Mouse (Mus musculus) heart, embryonic 13.5 days (tissue): Measurements from ENCODE around the gene Itgae. TPM values are rescaled to one million over a fixed set of nuclear protein-coding genes. Genes with fewer than 3 reads are reported as not detected.
A peak's percentile ranks its signal among the peaks of the same experiment; 100 is the strongest.

Source experiments
- ATAC-seq: fragments of 200-750 bp; cut with Nextera tagmentation; 2 replicates; pipeline ENCODE4 v1.8.0; 2017; ENCODE audit warnings: moderate TSS enrichment; ENCODE audit not compliant: insufficient number of reproducible peaks, low FRiP score, low TSS enrichment; ENCODE audit errors: extremely low read depth
- H3K27ac ChIP-seq: fragments of 300-500 bp; sonication (generic); replicated peaks from 2 replicates; pipeline ENCODE4 v1.5.1; 2015; ENCODE audit warnings: moderate library complexity, mild to moderate bottlenecking, inconsistent platforms
- H3K27me3 ChIP-seq: fragments of 300-500 bp; sonication (generic); replicated peaks from 2 replicates; pipeline ENCODE4 v1.6.1; 2015; ENCODE audit warnings: mild to moderate bottlenecking, inconsistent platforms
- H3K36me3 ChIP-seq: fragments of 300-500 bp; sonication (generic); 2 replicates; pipeline ENCODE4 v1.6.1; 2015; ENCODE audit warnings: mild to moderate bottlenecking, inconsistent platforms
- H3K4me1 ChIP-seq: fragments of 300-500 bp; sonication (generic); 2 replicates; pipeline ENCODE4 v1.6.1; 2015; ENCODE audit warnings: inconsistent platforms
- H3K4me2 ChIP-seq: fragments of 300-500 bp; sonication (generic); 2 replicates; pipeline ENCODE4 v1.6.1; 2015; ENCODE audit warnings: inconsistent platforms, mild to moderate bottlenecking, moderate library complexity
- H3K4me3 ChIP-seq: fragments of 300-500 bp; sonication (generic); 2 replicates; pipeline ENCODE4 v1.5.1; 2015; ENCODE audit warnings: moderate library complexity, mild to moderate bottlenecking, inconsistent platforms
- H3K9ac ChIP-seq: fragments of 300-500 bp; sonication (generic); 2 replicates; pipeline ENCODE4 v1.6.1; 2015; ENCODE audit warnings: inconsistent platforms, mild to moderate bottlenecking, moderate library complexity
- H3K9me3 ChIP-seq: fragments of 300-500 bp; sonication (generic); 2 replicates; pipeline ENCODE4 v1.6.1; 2016; ENCODE audit warnings: inconsistent platforms
- WGBS: fragments of 180-500 bp; shearing (Covaris S2); methylation state at CpG from one replicate; pipeline ENCODE4 v1.1.7; 2015; ENCODE audit warnings: mixed read lengths; 5-methylcytosine and 5-hydroxymethylcytosine counted together
- polyA plus RNA-seq: library from polyadenylated mRNA; unstranded; fragments of >200 nt; fragmentation: Nextera tagmentation; extraction: Ambion mirVana; gene quantifications from 2 replicates; pipeline ENCODE4 v1.2.1, GENCODE M21; 2015

The Itgae gene
- polyA plus RNA-seq, 1 experiment from 2014 or later = 0.24 TPM

DNA sequence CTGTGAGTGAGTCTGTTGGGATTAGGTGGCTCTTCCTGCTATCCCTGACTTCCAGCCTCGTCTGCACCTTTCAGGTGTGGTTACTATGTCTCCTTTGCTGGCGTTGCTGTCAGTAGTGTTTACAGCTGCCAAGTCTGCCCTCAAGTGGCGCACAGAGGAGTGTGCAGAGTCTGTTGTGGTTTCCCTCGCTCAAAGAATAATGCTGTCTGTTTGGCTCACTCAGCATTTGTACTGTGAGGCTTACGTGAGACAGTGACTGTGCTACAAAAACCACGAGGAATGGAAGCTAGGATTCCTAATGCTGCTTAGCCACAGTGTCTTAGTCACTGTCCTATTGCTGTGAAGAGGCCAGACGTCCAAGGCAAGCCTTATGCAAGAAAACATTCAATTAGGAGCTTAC, 40.6 kb downstream of the Itgae start:
- Histone ChIP-seq H3K4me2 (no peak overlapping the region), H3K4me3 (no peak overlapping the region), H3K4me1 (peaks cover 30% of the 10 kb centered on the region), H3K36me3 (peaks cover 42% of the 10 kb centered on the region), H3K27ac (no peak overlapping the region), H3K9me3 (no peaks in the 10 kb centered on the region), H3K27me3 (no peaks in the 10 kb centered on the region), H3K9ac (0 out of 2 replicates have a peak overlapping the region, but pooled peaks have one; percentile 19)
- WGBS = 72% methylated on average over 7 of the region's 7 CpGs
- no peak for ATAC-seq

DNA sequence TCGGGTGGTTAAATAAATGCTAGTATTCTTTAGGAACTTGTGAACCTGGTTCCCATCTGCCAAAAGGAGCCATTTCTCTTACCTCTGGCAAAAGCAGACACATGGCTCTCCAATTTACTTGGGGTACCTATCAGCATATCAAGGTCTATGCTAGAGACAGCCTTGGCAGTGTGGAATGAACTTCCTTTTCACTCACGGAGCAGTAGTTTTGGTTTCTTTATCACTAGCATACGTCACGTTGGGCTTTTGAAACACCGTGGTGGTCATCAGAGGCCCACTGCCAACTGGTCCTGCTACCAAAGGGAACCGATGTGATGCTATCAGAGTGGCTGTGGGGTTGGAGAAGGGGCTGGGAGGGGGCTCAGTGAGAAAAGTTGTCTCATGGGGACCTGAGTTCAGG, 42.6 kb downstream of the Itgae start:
- no peaks in the 10 kb centered on the region for H3K27me3 ChIP-seq
- WGBS = 89% methylated on average over 6 of the region's 6 CpGs
- ATAC-seq = no peak
- no peak overlapping the region for H3K4me3 ChIP-seq
- H3K36me3 ChIP-seq = peaks cover 42% of the 10 kb centered on the region
- no peak overlapping the region for H3K4me2 ChIP-seq
- peaks cover 45% of the 10 kb centered on the region for H3K4me1 ChIP-seq
- no peak overlapping the region for H3K9ac ChIP-seq
- no peaks in the 10 kb centered on the region for H3K9me3 ChIP-seq
- no peak overlapping the region for H3K27ac ChIP-seq

DNA sequence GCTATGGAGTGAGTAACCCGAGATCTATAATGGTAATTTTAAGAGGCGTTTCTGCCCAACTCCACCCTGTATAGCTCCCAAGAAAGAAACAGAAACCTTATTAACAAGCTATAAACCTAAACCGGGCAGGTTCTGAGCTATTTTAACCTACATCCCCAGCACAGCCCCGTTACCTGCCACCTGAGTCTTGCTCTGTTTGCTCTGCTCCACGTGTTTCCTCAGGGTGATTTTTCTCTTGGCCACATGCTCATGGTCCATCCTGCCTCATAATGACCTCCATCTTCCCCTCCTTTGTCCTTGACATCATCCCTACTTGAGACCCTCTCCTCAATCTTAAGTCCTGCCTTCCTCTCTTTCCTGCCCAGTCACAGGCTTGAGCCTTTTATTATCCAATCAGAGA, 43.8 kb downstream of the Itgae start:
- Histone ChIP-seq H3K4me3 (no peak overlapping the region), H3K27me3 (no peaks in the 10 kb centered on the region), H3K9ac (0 out of 2 replicates have a peak overlapping the region, but pooled peaks have one; percentile 0), H3K36me3 (peaks cover 42% of the 10 kb centered on the region), H3K9me3 (no peaks in the 10 kb centered on the region), H3K27ac (no peak overlapping the region), H3K4me1 (peaks cover 50% of the 10 kb centered on the region), H3K4me2 (peak overlapping the region; percentile 86)
- ATAC-seq = no peak
- 88% methylated on average over 5 of the region's 5 CpGs for WGBS

- 69% methylated on average over 6 of the region's 6 CpGs for WGBS
Observed at GRCm38 (mm10) chr11:73136587-73136986, 46.2 kb downstream of the Itgae start.

GRCm38 (mm10) chr11:73137116-73137515, 46.7 kb downstream of the Itgae start:
- H3K4me2 ChIP-seq = peak overlapping the region; percentile 86
- peaks cover 33% of the 10 kb centered on the region for H3K36me3 ChIP-seq
- H3K27ac ChIP-seq = peak overlapping the region; percentile 53
- peaks cover 43% of the 10 kb centered on the region for H3K4me1 ChIP-seq
- no peaks in the 10 kb centered on the region for H3K9me3 ChIP-seq
- no peaks in the 10 kb centered on the region for H3K27me3 ChIP-seq
- peak overlapping the region; percentile 90 for H3K9ac ChIP-seq
- no peak for ATAC-seq
- H3K4me3 ChIP-seq = peak overlapping the region; percentile 72
- 29% methylated on average over 11 of the region's 11 CpGs for WGBS

More at GRCm38 (mm10) chr11:73136587-73136986, 46.2 kb downstream of the Itgae start:
- no peak for ATAC-seq
- Histone ChIP-seq H3K4me1 (peaks cover 44% of the 10 kb centered on the region), H3K4me3 (peak overlapping the region; percentile 72), H3K27ac (no peak overlapping the region), H3K27me3 (no peaks in the 10 kb centered on the region), H3K4me2 (peak overlapping the region; percentile 86), H3K9me3 (no peaks in the 10 kb centered on the region), H3K9ac (peak overlapping the region; percentile 90), H3K36me3 (peaks cover 37% of the 10 kb centered on the region)

DNA sequence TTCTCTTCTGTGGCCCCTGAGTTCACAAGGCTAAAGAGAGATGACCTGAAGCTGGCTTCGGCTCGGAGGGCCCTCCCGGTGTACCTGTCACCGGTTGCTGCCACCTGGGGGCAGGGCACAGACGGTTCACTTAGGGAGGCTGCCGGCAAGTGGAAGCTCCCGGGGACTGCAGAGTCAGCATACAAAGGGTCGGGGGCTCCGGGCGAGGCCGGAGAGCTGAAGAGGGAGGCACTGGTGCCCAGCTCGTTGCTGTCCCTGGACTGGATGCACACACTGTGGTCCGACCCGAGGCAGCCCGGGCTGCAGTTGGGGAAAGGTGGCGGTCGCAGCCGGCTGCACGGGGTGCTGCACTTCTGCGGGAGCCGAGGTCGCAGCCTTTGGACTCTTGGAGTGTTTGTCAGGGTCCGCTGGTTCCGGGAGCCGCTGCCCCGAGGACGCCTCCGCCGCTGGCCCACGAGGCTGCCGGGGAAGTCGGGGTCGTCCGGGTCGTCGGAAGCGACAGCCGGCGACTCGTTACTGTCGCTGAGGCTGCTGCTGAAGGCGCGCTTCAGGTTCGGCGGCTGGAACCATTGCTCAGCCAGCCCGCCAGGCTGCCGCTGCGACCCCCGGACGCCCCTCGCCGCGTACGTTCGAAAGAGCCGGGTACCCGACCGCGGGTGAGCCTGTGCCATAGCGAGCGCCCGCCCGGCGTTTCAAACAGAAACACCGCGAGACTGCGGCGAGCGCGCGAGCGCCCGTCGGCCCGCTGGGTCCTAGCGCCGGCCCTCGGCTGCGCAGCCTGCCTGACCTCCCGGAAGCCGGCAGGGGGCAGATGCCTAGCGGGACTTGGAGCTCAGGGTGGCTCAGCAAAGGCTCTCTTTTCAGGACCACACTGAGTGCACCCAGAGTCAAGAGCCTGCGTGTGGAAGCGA, 47.5 kb downstream of the Itgae start, which contains the start of gene Haspin:
Gene Haspin (minus strand): TSS at position 704 of the 911 bp plus-strand sequence.
- H3K27me3 ChIP-seq = no peaks in the 10 kb centered on the region
- peak within 1 kb of the TSS; percentile 86 for H3K4me2 ChIP-seq
- H3K27ac ChIP-seq = peak within 1 kb of the TSS; percentile 53
- ATAC-seq = peak; percentile 84
- peak within 1 kb of the TSS; percentile 72 for H3K4me3 ChIP-seq
- under 1% methylated on average over 84 of the region's 84 CpGs for WGBS
- peak within 1 kb of the TSS; percentile 90 for H3K9ac ChIP-seq
- H3K4me1 ChIP-seq = peaks cover 40% of the 10 kb centered on the region
- no peaks in the 10 kb centered on the region for H3K9me3 ChIP-seq
- peaks cover 26% of the 10 kb centered on the region for H3K36me3 ChIP-seq

GRCm38 (mm10) chr11:73144261-73144681, 53.9 kb downstream of the Itgae start:
- Histone ChIP-seq H3K27ac (no peak overlapping the region), H3K36me3 (no peaks in the 10 kb centered on the region), H3K9me3 (no peaks in the 10 kb centered on the region), H3K9ac (no peak overlapping the region), H3K4me3 (no peak overlapping the region), H3K4me2 (no peak overlapping the region), H3K27me3 (no peaks in the 10 kb centered on the region), H3K4me1 (0 out of 2 replicates have a peak, but pooled peaks cover 8% of the 10 kb centered on the region)
- WGBS = 48% methylated on average over 1 of the region's 1 CpGs
- ATAC-seq = no peak

- H3K9ac ChIP-seq = no peak overlapping the region
- no peak overlapping the region for H3K27ac ChIP-seq
- H3K4me2 ChIP-seq = no peak overlapping the region
- H3K36me3 ChIP-seq = no peaks in the 10 kb centered on the region
- no peak for ATAC-seq
- H3K4me1 ChIP-seq = 0 out of 2 replicates have a peak, but pooled peaks cover 8% of the 10 kb centered on the region
- no peaks in the 10 kb centered on the region for H3K27me3 ChIP-seq
- 55% methylated on average over 11 of the region's 11 CpGs for WGBS
- no peak overlapping the region for H3K4me3 ChIP-seq
- no peaks in the 10 kb centered on the region for H3K9me3 ChIP-seq
Observed at GRCm38 (mm10) chr11:73146026-73146974, 55.9 kb downstream of the Itgae start.

DNA sequence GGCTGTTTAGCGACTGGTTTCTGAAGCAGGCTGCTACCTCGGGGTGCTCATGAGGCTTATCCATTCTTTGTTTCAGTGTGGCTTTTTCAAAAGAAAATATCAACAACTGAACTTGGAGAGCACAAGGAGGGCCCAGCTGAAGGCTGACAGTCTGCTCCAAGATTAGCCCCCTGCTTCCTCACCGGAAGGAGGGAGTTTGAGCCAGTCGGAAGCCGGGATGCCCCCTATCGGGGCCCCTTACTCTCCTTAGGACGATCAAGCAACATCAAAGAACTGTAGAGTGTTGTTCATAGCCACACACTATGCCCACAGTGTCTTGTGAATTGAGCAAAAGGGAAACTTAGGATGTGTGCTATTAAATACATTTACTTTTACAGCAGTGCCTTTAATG, 56.6 kb downstream of the Itgae start:
- Histone ChIP-seq H3K4me2 (no peak overlapping the region), H3K4me3 (no peak overlapping the region), H3K36me3 (no peaks in the 10 kb centered on the region), H3K9ac (no peak overlapping the region), H3K27me3 (no peaks in the 10 kb centered on the region), H3K27ac (no peak overlapping the region), H3K9me3 (no peaks in the 10 kb centered on the region), H3K4me1 (0 out of 2 replicates have a peak, but pooled peaks cover 8% of the 10 kb centered on the region)
- no peak for ATAC-seq
- WGBS = 45% methylated on average over 7 of the region's 7 CpGs

DNA sequence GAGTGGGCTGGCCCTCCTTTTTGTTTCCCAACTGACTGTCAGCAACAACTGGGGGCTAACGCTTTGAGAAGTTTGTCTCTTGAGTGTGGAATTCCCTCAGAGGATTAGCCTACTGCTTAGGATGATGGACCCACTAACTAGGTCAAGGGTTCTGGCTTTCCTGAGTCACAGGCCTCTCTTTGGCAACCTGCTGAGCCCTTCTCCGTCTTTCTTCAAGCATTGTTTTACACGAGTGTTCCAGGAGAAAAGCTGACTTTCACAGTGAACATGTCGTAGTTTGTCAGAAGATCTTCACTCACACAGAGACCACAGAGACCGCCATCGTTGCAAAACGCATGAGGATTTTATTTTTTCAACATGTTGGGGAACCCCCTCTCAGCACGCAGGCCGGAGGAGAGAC, 57.8 kb downstream of the Itgae start:
- Histone ChIP-seq H3K4me1 (0 out of 2 replicates have a peak, but pooled peaks cover 8% of the 10 kb centered on the region), H3K27ac (no peak overlapping the region), H3K27me3 (0 out of 2 replicates have a peak, but pooled peaks cover 4% of the 10 kb centered on the region), H3K9me3 (no peaks in the 10 kb centered on the region), H3K4me2 (no peak overlapping the region), H3K4me3 (no peak overlapping the region), H3K36me3 (no peaks in the 10 kb centered on the region), H3K9ac (no peak overlapping the region)
- no peak for ATAC-seq
- 72% methylated on average over 9 of the region's 9 CpGs for WGBS

- H3K27me3 ChIP-seq = peaks cover 52% of the 10 kb centered on the region
- 64% methylated on average over 6 of the region's 6 CpGs for WGBS
- no peaks in the 10 kb centered on the region for H3K9me3 ChIP-seq
- H3K9ac ChIP-seq = no peak overlapping the region
- ATAC-seq = no peak
- H3K4me1 ChIP-seq = peaks cover 10% of the 10 kb centered on the region; the same call in 1 of the 2 replicates
- H3K4me2 ChIP-seq = no peak overlapping the region
- no peaks in the 10 kb centered on the region for H3K36me3 ChIP-seq
- H3K4me3 ChIP-seq = no peak overlapping the region
- no peak overlapping the region for H3K27ac ChIP-seq
Observed at GRCm38 (mm10) chr11:73155071-73155470, 64.7 kb downstream of the Itgae start.
